ENCODE assay signal across 8 mouse cellular contexts in genomic region chr19:8839908-8840791, GRCm38 (mm10). TPM values are rescaled to one million over a fixed set of nuclear protein-coding genes. Genes with fewer than 3 reads are reported as not detected.
DNase-seq lines count a peak whose midpoint lies in the region; ATAC-seq and TF ChIP-seq lines count a peak whose summit lies in the region.

No protein-coding gene starts in this region.

- peak; percentile 89 for DNase-seq in A20 (ENCODE audit: low read depth, low spot score)
- DNase-seq in monocyte, adult 2 months (ENCODE audit: low read depth in 1 of 2, low spot score in 2 of 2), result peak; percentile 29 to 56

- TF ChIP-seq CTCF in bone marrow, adult 2 months (IDR thresholded peaks at IDR 0.05; ENCODE audit: control insufficient read depth, insufficient read depth, low read length), result no peak

- peaks cover 2% of the 10 kb centered on the region; the same call in 1 of the 2 replicates for H3K4me1 ChIP-seq in bone marrow, adult 2 months (ENCODE audit: control insufficient read depth, insufficient read depth, low read length)
- H3K4me1 ChIP-seq in embryonic facial prominence, embryonic 15.5 days, result peaks cover 32% of the 10 kb centered on the region
- H3K4me1 ChIP-seq in heart, embryonic 13.5 days, result peaks cover 34% of the 10 kb centered on the region
- peaks cover 36% of the 10 kb centered on the region for H3K4me1 ChIP-seq in kidney, embryonic 15.5 days
- peaks cover 43% of the 10 kb centered on the region for H3K4me1 ChIP-seq in liver, embryonic 12.5 days
- peaks cover 16% of the 10 kb centered on the region for H3K4me1 ChIP-seq in stomach, embryonic 16.5 days (ENCODE audit: control insufficient read depth, insufficient read depth, low read length)

- peak overlapping the region; percentile 73 for H3K4me2 ChIP-seq in embryonic facial prominence, embryonic 15.5 days (replicated peaks)
- H3K4me2 ChIP-seq in heart, embryonic 13.5 days, result peak overlapping the region; percentile 85
- H3K4me2 ChIP-seq in kidney, embryonic 15.5 days, result peak overlapping the region; percentile 75
- peak overlapping the region; percentile 85 for H3K4me2 ChIP-seq in liver, embryonic 12.5 days
- peak overlapping the region; percentile 68 for H3K4me2 ChIP-seq in stomach, embryonic 16.5 days (ENCODE audit: low read depth, low read length)

- peak; percentile 74; the same call in 1 of the 2 replicates for TF ChIP-seq POLR2A in bone marrow, adult 2 months (IDR thresholded peaks at IDR 0.05; ENCODE audit: borderline replicate concordance, control insufficient read depth, low read depth, low read length)

- H3K9ac ChIP-seq in embryonic facial prominence, embryonic 15.5 days, result peak overlapping the region; percentile 54
- peak overlapping the region; percentile 84 for H3K9ac ChIP-seq in heart, embryonic 13.5 days
- H3K9ac ChIP-seq in kidney, embryonic 15.5 days, result peak overlapping the region; percentile 49
- peak overlapping the region; percentile 78 for H3K9ac ChIP-seq in liver, embryonic 12.5 days
- peak overlapping the region; percentile 79 for H3K9ac ChIP-seq in stomach, embryonic 16.5 days (ENCODE audit: low read length)

- peak; percentile 56 for ATAC-seq in embryonic facial prominence, embryonic 15.5 days (ENCODE audit: insufficient number of reproducible peaks, low FRiP score, low TSS enrichment, low read depth)
- ATAC-seq in heart, embryonic 13.5 days (ENCODE audit: extremely low read depth, insufficient number of reproducible peaks, low FRiP score, low TSS enrichment), result peak; percentile 34; the same call in 1 of the 2 replicates
- peak; percentile 61 for ATAC-seq in kidney, embryonic 15.5 days (replicated peaks; ENCODE audit: low FRiP score)
- peak; percentile 77 for ATAC-seq in liver, embryonic 12.5 days
- ATAC-seq in stomach, embryonic 16.5 days (ENCODE audit: insufficient read depth, low FRiP score), result peak; percentile 79

- H3K36me3 ChIP-seq in embryonic facial prominence, embryonic 15.5 days, result peaks cover 6% of the 10 kb centered on the region
- H3K36me3 ChIP-seq in heart, embryonic 13.5 days, result peaks cover 30% of the 10 kb centered on the region
- peaks cover 26% of the 10 kb centered on the region for H3K36me3 ChIP-seq in kidney, embryonic 15.5 days
- H3K36me3 ChIP-seq in liver, embryonic 12.5 days, result peaks cover 36% of the 10 kb centered on the region
- H3K36me3 ChIP-seq in stomach, embryonic 16.5 days (ENCODE audit: control insufficient read depth, insufficient read depth, low read length), result no peaks in the 10 kb centered on the region

- 26% methylated on average over 29 of the region's 29 CpGs for WGBS in bone marrow, adult 2 months
- WGBS in embryonic facial prominence, embryonic 15.5 days, result 24% methylated on average over 29 of the region's 29 CpGs
- WGBS in heart, embryonic 13.5 days, result 25% methylated on average over 29 of the region's 29 CpGs
- 20% methylated on average over 29 of the region's 29 CpGs for WGBS in kidney, embryonic 15.5 days
- 25% methylated on average over 29 of the region's 29 CpGs for WGBS in liver, embryonic 12.5 days (ENCODE audit: insufficient replicate concordance)
- WGBS in stomach, embryonic 16.5 days, result 24% methylated on average over 29 of the region's 29 CpGs

- H3K27me3 ChIP-seq in embryonic facial prominence, embryonic 15.5 days, result no peaks in the 10 kb centered on the region
- H3K27me3 ChIP-seq in heart, embryonic 13.5 days (replicated peaks), result no peaks in the 10 kb centered on the region
- no peaks in the 10 kb centered on the region for H3K27me3 ChIP-seq in kidney, embryonic 15.5 days
- H3K27me3 ChIP-seq in liver, embryonic 12.5 days (replicated peaks), result no peaks in the 10 kb centered on the region
- H3K27me3 ChIP-seq in stomach, embryonic 16.5 days (ENCODE audit: control insufficient read depth, insufficient read depth, low read length), result no peaks in the 10 kb centered on the region

- H3K9me3 ChIP-seq in embryonic facial prominence, embryonic 15.5 days (replicated peaks), result no peaks in the 10 kb centered on the region
- H3K9me3 ChIP-seq in heart, embryonic 13.5 days, result no peaks in the 10 kb centered on the region
- no peaks in the 10 kb centered on the region for H3K9me3 ChIP-seq in kidney, embryonic 15.5 days (replicated peaks)
- H3K9me3 ChIP-seq in liver, embryonic 12.5 days (replicated peaks), result no peaks in the 10 kb centered on the region
- no peaks in the 10 kb centered on the region for H3K9me3 ChIP-seq in stomach, embryonic 16.5 days (replicated peaks; ENCODE audit: control insufficient read depth, low read length)

- H3K4me3 ChIP-seq in bone marrow, adult 2 months (replicated peaks; ENCODE audit: control insufficient read depth, low read depth, low read length), result peak overlapping the region; percentile 81
- H3K4me3 ChIP-seq in embryonic facial prominence, embryonic 15.5 days (replicated peaks), result peak overlapping the region; percentile 45
- peak overlapping the region; percentile 68 for H3K4me3 ChIP-seq in heart, embryonic 13.5 days
- peak overlapping the region; percentile 50 for H3K4me3 ChIP-seq in kidney, embryonic 15.5 days (replicated peaks)
- peak overlapping the region; percentile 67 for H3K4me3 ChIP-seq in liver, embryonic 12.5 days
- peak overlapping the region; percentile 59 for H3K4me3 ChIP-seq in stomach, embryonic 16.5 days (replicated peaks; ENCODE audit: low read length)

- H3K27ac ChIP-seq in bone marrow, adult 2 months (ENCODE audit: control insufficient read depth, insufficient read depth, low read depth, low read length, poor library complexity), result peak overlapping the region; percentile 47
- H3K27ac ChIP-seq in embryonic facial prominence, embryonic 15.5 days (replicated peaks), result no peak overlapping the region
- H3K27ac ChIP-seq in heart, embryonic 13.5 days (replicated peaks), result peak overlapping the region; percentile 55
- peak overlapping the region; percentile 52 for H3K27ac ChIP-seq in kidney, embryonic 15.5 days
- peak overlapping the region; percentile 61 for H3K27ac ChIP-seq in liver, embryonic 12.5 days
- no peak overlapping the region for H3K27ac ChIP-seq in stomach, embryonic 16.5 days (ENCODE audit: low read length)

RNA-seq across cellular contexts. Expression of gene Gng3, which starts 1.2 kb away (rescaled TPM):
- polyA plus RNA-seq in bone marrow, adult 2 months (2011; ENCODE audit: insufficient read depth, insufficient read length, low replicate concordance, missing spikeins), result 1.5 TPM in 1 of 2 replicates, not detected in the other
- 5.1 and 7.5 TPM in 2 replicates for polyA plus RNA-seq in embryonic facial prominence, embryonic 15.5 days (2015; fragmentation: Nextera tagmentation; extraction: Ambion mirVana)
- polyA plus RNA-seq in heart, embryonic 13.5 days (2015; fragmentation: Nextera tagmentation; extraction: Ambion mirVana), result 2.2 TPM in 2 replicates
- polyA plus RNA-seq in kidney, embryonic 15.5 days (2015; fragmentation: Nextera tagmentation; extraction: Ambion mirVana), result 4.8 and 8.5 TPM in 2 replicates
- 0.62 and 0.65 TPM in 2 replicates for polyA plus RNA-seq in liver, embryonic 12.5 days (2016; fragmentation: Nextera tagmentation; extraction: Ambion mirVana)
- polyA plus RNA-seq in stomach, embryonic 16.5 days (2015; fragmentation: Nextera tagmentation; extraction: Ambion mirVana), result 10.4 and 10.7 TPM in 2 replicates

RNA-seq across cellular contexts. Expression of gene Bscl2, which starts 2.9 kb away (rescaled TPM):
- polyA plus RNA-seq in bone marrow, adult 2 months (2011; ENCODE audit: insufficient read depth, insufficient read length, low replicate concordance, missing spikeins), result 19.8 and 46.2 TPM in 2 replicates
- 68.8 and 78.0 TPM in 2 replicates for polyA plus RNA-seq in embryonic facial prominence, embryonic 15.5 days (2015; fragmentation: Nextera tagmentation; extraction: Ambion mirVana)
- polyA plus RNA-seq in heart, embryonic 13.5 days (2015; fragmentation: Nextera tagmentation; extraction: Ambion mirVana), result 44.6 and 45.3 TPM in 2 replicates
- 52.1 and 58.1 TPM in 2 replicates for polyA plus RNA-seq in kidney, embryonic 15.5 days (2015; fragmentation: Nextera tagmentation; extraction: Ambion mirVana)
- 37.0 and 45.2 TPM in 2 replicates for polyA plus RNA-seq in liver, embryonic 12.5 days (2016; fragmentation: Nextera tagmentation; extraction: Ambion mirVana)
- polyA plus RNA-seq in stomach, embryonic 16.5 days (2015; fragmentation: Nextera tagmentation; extraction: Ambion mirVana), result 54.1 and 63.3 TPM in 2 replicates

RNA-seq across cellular contexts. Expression of gene Lrrn4cl, which starts 10.4 kb away (rescaled TPM):
- 0.40 and 0.62 TPM in 2 replicates for polyA plus RNA-seq in bone marrow, adult 2 months (2011; ENCODE audit: insufficient read depth, insufficient read length, low replicate concordance, missing spikeins)
- 2.0 and 3.5 TPM in 2 replicates for polyA plus RNA-seq in embryonic facial prominence, embryonic 15.5 days (2015; fragmentation: Nextera tagmentation; extraction: Ambion mirVana)
- polyA plus RNA-seq in heart, embryonic 13.5 days (2015; fragmentation: Nextera tagmentation; extraction: Ambion mirVana), result 0.79 and 0.88 TPM in 2 replicates
- polyA plus RNA-seq in kidney, embryonic 15.5 days (2015; fragmentation: Nextera tagmentation; extraction: Ambion mirVana), result 0.84 and 1.3 TPM in 2 replicates
- polyA plus RNA-seq in liver, embryonic 12.5 days (2016; fragmentation: Nextera tagmentation; extraction: Ambion mirVana), result 0.11 TPM in 1 of 2 replicates, not detected in the other
- polyA plus RNA-seq in stomach, embryonic 16.5 days (2015; fragmentation: Nextera tagmentation; extraction: Ambion mirVana), result 2.0 and 2.8 TPM in 2 replicates

RNA-seq across cellular contexts. Expression of gene AC129217.1, which starts 10.6 kb away (rescaled TPM):
- 6.4 and 8.2 TPM in 2 replicates for polyA plus RNA-seq in bone marrow, adult 2 months (2011; ENCODE audit: insufficient read depth, insufficient read length, low replicate concordance, missing spikeins)
- polyA plus RNA-seq in embryonic facial prominence, embryonic 15.5 days (2015; fragmentation: Nextera tagmentation; extraction: Ambion mirVana), result not detected in 2 replicates
- not detected in 2 replicates for polyA plus RNA-seq in heart, embryonic 13.5 days (2015; fragmentation: Nextera tagmentation; extraction: Ambion mirVana)
- polyA plus RNA-seq in kidney, embryonic 15.5 days (2015; fragmentation: Nextera tagmentation; extraction: Ambion mirVana), result not detected in 2 replicates
- polyA plus RNA-seq in liver, embryonic 12.5 days (2016; fragmentation: Nextera tagmentation; extraction: Ambion mirVana), result 0.26 TPM in 1 of 2 replicates, not detected in the other
- polyA plus RNA-seq in stomach, embryonic 16.5 days (2015; fragmentation: Nextera tagmentation; extraction: Ambion mirVana), result not detected in 2 replicates

RNA-seq across cellular contexts. Expression of gene Hnrnpul2, which starts 20.3 kb away (rescaled TPM):
- polyA plus RNA-seq in bone marrow, adult 2 months (2011; ENCODE audit: insufficient read depth, insufficient read length, low replicate concordance, missing spikeins), result 62.2 and 84.9 TPM in 2 replicates
- 6.0 and 7.1 TPM in 2 replicates for polyA plus RNA-seq in embryonic facial prominence, embryonic 15.5 days (2015; fragmentation: Nextera tagmentation; extraction: Ambion mirVana)
- 2.9 TPM in 2 replicates for polyA plus RNA-seq in heart, embryonic 13.5 days (2015; fragmentation: Nextera tagmentation; extraction: Ambion mirVana)
- 5.6 and 6.4 TPM in 2 replicates for polyA plus RNA-seq in kidney, embryonic 15.5 days (2015; fragmentation: Nextera tagmentation; extraction: Ambion mirVana)
- polyA plus RNA-seq in liver, embryonic 12.5 days (2016; fragmentation: Nextera tagmentation; extraction: Ambion mirVana), result 3.5 and 3.6 TPM in 2 replicates
- 4.5 and 4.7 TPM in 2 replicates for polyA plus RNA-seq in stomach, embryonic 16.5 days (2015; fragmentation: Nextera tagmentation; extraction: Ambion mirVana)

Comparison
In these comparisons a context has a peak if more than half of its experiments do, and no peak if none do; other contexts are left out.
1. H3K27ac ChIP-seq: peak in bone marrow, adult 2 months (single experiment), heart, embryonic 13.5 days (single experiment), kidney, embryonic 15.5 days (single experiment) and liver, embryonic 12.5 days (single experiment); none in embryonic facial prominence, embryonic 15.5 days (single experiment) and stomach, embryonic 16.5 days (single experiment).
2. Peak in every context shown above with its lines, with median percentiles within 50 percentile points of each other: H3K4me3 ChIP-seq, ATAC-seq, H3K4me2 ChIP-seq and H3K9ac ChIP-seq.